Mouse (Mus musculus) heart, embryonic 14.5 days (tissue): ENCODE data around the gene Aldh3a2. TPM values are rescaled to one million over a fixed set of nuclear protein-coding genes. Genes with fewer than 3 reads are reported as not detected.
"Not testable (repeated sequence)": the region's sequence is repeated elsewhere in the genome, so short reads cannot be mapped to it uniquely, and the experiment has no call there.

Experiments
- ATAC-seq: fragments of 200-750 bp; cut with Nextera tagmentation; 2 replicates; pipeline ENCODE4 v1.8.0; 2017; ENCODE audit warnings: low read depth, moderate TSS enrichment; ENCODE audit not compliant: insufficient number of reproducible peaks, insufficient read depth, low FRiP score
- H3K27ac ChIP-seq, 2 experiments: fragments of 200-500 bp in 1 of 2; fragments of 300-500 bp in 1 of 2; sonication (generic) in 1 of 2; replicated peaks in 1 of 2; 2 replicates each; pipeline ENCODE4 v1.5.1; 2012 to 2014; ENCODE audit warnings: low read depth in 2 of 2, low read length in 2 of 2, control low read depth in 1 of 2, mild to moderate bottlenecking in 1 of 2, mixed read lengths in 1 of 2; ENCODE audit not compliant: control insufficient read depth in 1 of 2, insufficient read depth in 1 of 2
- H3K27me3 ChIP-seq: fragments of 300-500 bp; sonication (generic); 2 replicates; pipeline ENCODE4 v1.6.1; 2014; ENCODE audit warnings: mild to moderate bottlenecking, low read length, control low read depth; ENCODE audit not compliant: control insufficient read depth, insufficient read depth
- H3K36me3 ChIP-seq: fragments of 300-500 bp; sonication (generic); 2 replicates; pipeline ENCODE4 v1.6.1; 2014; ENCODE audit warnings: mild to moderate bottlenecking, control low read depth, low read length, mixed read lengths; ENCODE audit not compliant: control insufficient read depth, insufficient read depth
- H3K4me1 ChIP-seq, 2 experiments: fragments of 200-500 bp in 1 of 2; fragments of 300-500 bp in 1 of 2; sonication (generic) in 1 of 2; 2 replicates each; pipeline ENCODE4 v1.6.1; 2012 to 2014; ENCODE audit warnings: low read length in 2 of 2, control low read depth in 1 of 2, mixed read lengths in 1 of 2; ENCODE audit not compliant: control insufficient read depth in 2 of 2, insufficient read depth in 2 of 2
- H3K4me2 ChIP-seq: fragments of 300-500 bp; sonication (generic); 2 replicates; pipeline ENCODE4 v1.6.1; 2014; ENCODE audit warnings: mild to moderate bottlenecking, low read length
- H3K4me3 ChIP-seq, 2 experiments: fragments of 200-500 bp in 1 of 2; fragments of 300-500 bp in 1 of 2; sonication (generic) in 1 of 2; 2 replicates each; pipeline ENCODE4 v1.5.1; 2012 to 2014; ENCODE audit warnings: low read length in 2 of 2, mild to moderate bottlenecking in 2 of 2, control low read depth in 1 of 2, low read depth in 1 of 2, moderate library complexity in 1 of 2; ENCODE audit not compliant: control insufficient read depth in 1 of 2, insufficient read depth in 1 of 2
- H3K9ac ChIP-seq: fragments of 300-500 bp; sonication (generic); 2 replicates; pipeline ENCODE4 v1.6.1; 2014; ENCODE audit warnings: mild to moderate bottlenecking, low read length
- H3K9me3 ChIP-seq: fragments of 300-500 bp; sonication (generic); 2 replicates; pipeline ENCODE4 v1.6.1; 2016; ENCODE audit warnings: low read length, control low read depth; ENCODE audit not compliant: control insufficient read depth
- WGBS: fragments of 180-500 bp; shearing (Covaris S2); extraction: QIAGEN DNeasy Blood & Tissue Kit; methylation state at CpG from one replicate; pipeline ENCODE4 v1.1.7; 2014; 5-methylcytosine and 5-hydroxymethylcytosine counted together
- polyA plus RNA-seq: library from polyadenylated mRNA; unstranded; fragments of >200 nt; fragmentation: Nextera tagmentation; extraction: Ambion mirVana; gene quantifications from 2 replicates; pipeline ENCODE4 v1.2.1, GENCODE M21; 2014

Aldh3a2 gene
- polyA plus RNA-seq, 1 experiment from 2014 or later = 43.8 TPM

- Histone ChIP-seq H3K4me2 (peak overlapping the region; percentile 86), H3K36me3 (0 out of 2 replicates have a peak, but pooled peaks cover 7% of the 10 kb centered on the region), H3K27me3 (no peaks in the 10 kb centered on the region), H3K4me3 (peak overlapping the region; percentile 93 to 99), H3K4me1 (peaks cover 0 to 22% of the 10 kb centered on the region in 2 experiments), H3K27ac (peak overlapping the region; percentile 94 to 98), H3K9me3 (no peaks in the 10 kb centered on the region), H3K9ac (peak overlapping the region; percentile 98)
- WGBS = under 1% methylated on average over 28 of the region's 28 CpGs
- peak; percentile 24 for ATAC-seq
Observed at GRCm38 (mm10) chr11:61174291-61174820, 92.9 kb downstream of the Aldh3a2 start.

- H3K4me2 ChIP-seq = peak overlapping the region; percentile 86
- ATAC-seq, H3K27ac ChIP-seq, H3K27me3 ChIP-seq, H3K9me3 ChIP-seq, H3K36me3 ChIP-seq: not testable (repeated sequence)
- peaks cover 0 to 26% of the 10 kb centered on the region in 2 experiments for H3K4me1 ChIP-seq
- H3K4me3 ChIP-seq = peak overlapping the region; percentile 93 to 99
- H3K9ac ChIP-seq = peak overlapping the region; percentile 98
- 36% methylated on average over 15 of the region's 15 CpGs for WGBS
Observed at GRCm38 (mm10) chr11:61173477-61173876, 93.8 kb downstream of the Aldh3a2 start.

Other genes starting within 250 kb of the Aldh3a2 start
- gene Kcnj12, start 244.9 kb downstream of the Aldh3a2 start, polyA plus RNA-seq = 5.4 and 5.8 TPM in 2 replicates
- 1.8 and 1.9 TPM in 2 replicates for gene Tnfrsf13b, start 140.7 kb downstream of the Aldh3a2 start, polyA plus RNA-seq
- 92.2 and 92.5 TPM in 2 replicates for gene Usp22, start 92.4 kb downstream of the Aldh3a2 start, polyA plus RNA-seq
- 0.45 and 0.53 TPM in 2 replicates for gene Aldh3a1, start 59.9 kb downstream of the Aldh3a2 start, polyA plus RNA-seq
- gene Slc47a2, start 75.4 kb upstream of the Aldh3a2 start, polyA plus RNA-seq = 0.35 TPM in 1 of 2 replicates, not detected in the other
- 22.0 and 25.3 TPM in 2 replicates for gene Slc47a1, start 110.9 kb upstream of the Aldh3a2 start, polyA plus RNA-seq
- gene Rnf112, start 186.7 kb upstream of the Aldh3a2 start, polyA plus RNA-seq = 0.15 TPM in 1 of 2 replicates, not detected in the other
- 123 and 146 TPM in 2 replicates for gene Mfap4, start 218.0 kb upstream of the Aldh3a2 start, polyA plus RNA-seq
- 18.6 and 23.2 TPM in 2 replicates for gene Mapk7, start 226.9 kb upstream of the Aldh3a2 start, polyA plus RNA-seq
- 13.3 and 15.3 TPM in 2 replicates for gene B9d1, start 237.7 kb upstream of the Aldh3a2 start, polyA plus RNA-seq